Comparison of ENCODE assay signal across 26 mouse cellular contexts in genomic region chr12:100321545-100321944, GRCm38 (mm10).
DNase-seq lines count a peak whose midpoint lies in the region; ATAC-seq and TF ChIP-seq lines count a peak whose summit lies in the region.
"Had no signal": no experiment of that assay in that cellular context is flagged by ENCODE, and none has a peak within 500 bp of the region (broad histone marks: within the 10 kb centered on the region; RNA-seq: fewer than 3 reads in every experiment).

No protein-coding gene starts in this region.

- peak; percentile 51 for DNase-seq in adrenal gland, adult 2 months
- DNase-seq in adrenal gland, postnatal 4 days (ENCODE audit: low spot score in 2 of 2): no peak
- DNase-seq in hindbrain, embryonic 14.5 days (ENCODE audit: low spot score): no peak
- peak; percentile 31 for DNase-seq in midbrain, embryonic 14.5 days
- no peak for DNase-seq in midbrain, postnatal 0 days (ENCODE audit: low spot score)
- no peak for DNase-seq in heart, postnatal 4 days
- DNase-seq: cerebellum, adult 18-20 months; cerebellum, postnatal 10 days; gastrocnemius, postnatal 25 days; kidney, adult 8-10 months; kidney, postnatal 4 days; lung, embryonic 14.5 days; lung, postnatal 14 days; right cerebral cortex, postnatal 14 days had no signal

- no peaks in the 10 kb centered on the region for H3K27me3 ChIP-seq in hindbrain, embryonic 13.5 days
- H3K27me3 ChIP-seq in hindbrain, embryonic 14.5 days (ENCODE audit: control insufficient read depth, insufficient read depth, low read length): no peaks in the 10 kb centered on the region
- H3K27me3 ChIP-seq in midbrain, embryonic 14.5 days (ENCODE audit: control insufficient read depth, insufficient read depth, low read length): no peaks in the 10 kb centered on the region
- no peaks in the 10 kb centered on the region for H3K27me3 ChIP-seq in midbrain, postnatal 0 days (ENCODE audit: insufficient read depth, low read length)
- H3K27me3 ChIP-seq: forebrain, embryonic 13.5 days; heart, embryonic 15.5 days; limb, embryonic 12.5 days; liver, embryonic 15.5 days; stomach, embryonic 15.5 days had no signal

- WGBS in hindbrain, embryonic 13.5 days: 51% methylated on average over 4 of the region's 4 CpGs
- WGBS in hindbrain, embryonic 14.5 days: 42% methylated on average over 4 of the region's 4 CpGs
- 45% methylated on average over 4 of the region's 4 CpGs for WGBS in midbrain, embryonic 14.5 days
- WGBS in midbrain, postnatal 0 days: 43% methylated on average over 4 of the region's 4 CpGs

- H3K9ac ChIP-seq in hindbrain, embryonic 13.5 days: no peak overlapping the region
- no peak overlapping the region for H3K9ac ChIP-seq in hindbrain, embryonic 14.5 days
- H3K9ac ChIP-seq in midbrain, embryonic 14.5 days (replicated peaks; ENCODE audit: low read length): no peak overlapping the region
- H3K9ac ChIP-seq in midbrain, postnatal 0 days (replicated peaks; ENCODE audit: low read length, poor library complexity, severe bottlenecking): no peak overlapping the region
- H3K9ac ChIP-seq: forebrain, embryonic 13.5 days; heart, embryonic 15.5 days; limb, embryonic 12.5 days; liver, embryonic 15.5 days; lung, embryonic 14.5 days; stomach, embryonic 15.5 days had no signal

- H3K27ac ChIP-seq in hindbrain, embryonic 13.5 days: 0 out of 2 replicates have a peak overlapping the region, but pooled peaks have one; percentile 40
- no peak overlapping the region for H3K27ac ChIP-seq in hindbrain, embryonic 14.5 days
- H3K27ac ChIP-seq in midbrain, embryonic 14.5 days (replicated peaks; ENCODE audit: low read depth, low read length): peak overlapping the region; percentile 45; the same call in 1 of the 2 replicates
- H3K27ac ChIP-seq in midbrain, postnatal 0 days (ENCODE audit: low read depth, low read length): no peak overlapping the region
- H3K27ac ChIP-seq in cortical plate, adult 2 months (ENCODE audit: insufficient read depth, low read length): 0 out of 2 replicates have a peak overlapping the region, but pooled peaks have one; percentile 28
- H3K27ac ChIP-seq: heart, embryonic 10.5 days; heart, embryonic 15.5 days; kidney, postnatal 0 days; limb, embryonic 12.5 days; liver, embryonic 15.5 days; stomach, embryonic 15.5 days had no signal

- no peak for ATAC-seq in hindbrain, embryonic 13.5 days (ENCODE audit: low FRiP score)
- ATAC-seq in hindbrain, embryonic 14.5 days (ENCODE audit: low FRiP score): no peak
- no peak for ATAC-seq in midbrain, embryonic 14.5 days (ENCODE audit: low FRiP score, low TSS enrichment)
- ATAC-seq in midbrain, postnatal 0 days (ENCODE audit: low FRiP score): no peak
- ATAC-seq: forebrain, embryonic 13.5 days; intestine, embryonic 16.5 days had no signal

- H3K4me3 ChIP-seq in hindbrain, embryonic 13.5 days: no peak overlapping the region
- no peak overlapping the region for H3K4me3 ChIP-seq in hindbrain, embryonic 14.5 days (replicated peaks; ENCODE audit: low read length)
- no peak overlapping the region for H3K4me3 ChIP-seq in midbrain, embryonic 14.5 days (replicated peaks; ENCODE audit: low read depth, low read length)
- H3K4me3 ChIP-seq in midbrain, postnatal 0 days (ENCODE audit: low read depth, low read length): no peak overlapping the region
- H3K4me3 ChIP-seq in cortical plate, adult 2 months (ENCODE audit: insufficient read depth, low read length): no peak overlapping the region
- H3K4me3 ChIP-seq: erythroblast, embryonic 14.5 days; forebrain, embryonic 13.5 days; heart, embryonic 10.5 days; heart, embryonic 15.5 days; limb, embryonic 12.5 days; liver, embryonic 15.5 days; stomach, embryonic 15.5 days had no signal

- peaks cover 40% of the 10 kb centered on the region for H3K36me3 ChIP-seq in hindbrain, embryonic 13.5 days
- peaks cover 31% of the 10 kb centered on the region for H3K36me3 ChIP-seq in hindbrain, embryonic 14.5 days (replicated peaks; ENCODE audit: control insufficient read depth, insufficient read depth)
- peaks cover 15% of the 10 kb centered on the region; the same call in 1 of the 2 replicates for H3K36me3 ChIP-seq in midbrain, embryonic 14.5 days (ENCODE audit: control insufficient read depth, insufficient read depth, low read length)
- peaks cover 34% of the 10 kb centered on the region for H3K36me3 ChIP-seq in midbrain, postnatal 0 days (ENCODE audit: insufficient read depth, low read length)
- H3K36me3 ChIP-seq: liver, embryonic 15.5 days; stomach, embryonic 15.5 days had no signal

- H3K9me3 ChIP-seq in hindbrain, embryonic 13.5 days: no peaks in the 10 kb centered on the region
- H3K9me3 ChIP-seq in hindbrain, embryonic 14.5 days (ENCODE audit: control insufficient read depth, low read length): no peaks in the 10 kb centered on the region
- no peaks in the 10 kb centered on the region for H3K9me3 ChIP-seq in midbrain, embryonic 14.5 days (ENCODE audit: control insufficient read depth, low read length)
- no peaks in the 10 kb centered on the region for H3K9me3 ChIP-seq in midbrain, postnatal 0 days (ENCODE audit: low read length)
- H3K9me3 ChIP-seq: forebrain, embryonic 13.5 days; G1E; heart, embryonic 10.5 days; heart, embryonic 15.5 days; limb, embryonic 12.5 days; liver, embryonic 15.5 days; stomach, embryonic 15.5 days had no signal

- H3K4me2 ChIP-seq in hindbrain, embryonic 13.5 days: no peak overlapping the region
- no peak overlapping the region for H3K4me2 ChIP-seq in hindbrain, embryonic 14.5 days (replicated peaks)
- no peak overlapping the region for H3K4me2 ChIP-seq in midbrain, embryonic 14.5 days (ENCODE audit: low read length)
- no peak overlapping the region for H3K4me2 ChIP-seq in midbrain, postnatal 0 days (ENCODE audit: low read depth, low read length, poor library complexity, severe bottlenecking)
- H3K4me2 ChIP-seq: forebrain, embryonic 13.5 days; heart, embryonic 15.5 days; limb, embryonic 12.5 days; liver, embryonic 15.5 days; lung, embryonic 14.5 days; stomach, embryonic 15.5 days had no signal

- H3K4me1 ChIP-seq in hindbrain, embryonic 13.5 days (replicated peaks): peaks cover 39% of the 10 kb centered on the region
- peaks cover 5% of the 10 kb centered on the region; the same call in 1 of the 2 replicates for H3K4me1 ChIP-seq in hindbrain, embryonic 14.5 days (replicated peaks; ENCODE audit: control insufficient read depth, insufficient read depth, low read length)
- H3K4me1 ChIP-seq in midbrain, embryonic 14.5 days (ENCODE audit: control insufficient read depth, insufficient read depth, low read length): peaks cover 20% of the 10 kb centered on the region
- H3K4me1 ChIP-seq in midbrain, postnatal 0 days (ENCODE audit: insufficient read depth, low read length): no peaks in the 10 kb centered on the region
- H3K4me1 ChIP-seq in cortical plate, adult 2 months (ENCODE audit: control insufficient read depth, insufficient read depth, low read length): peaks cover under 1% of the 10 kb centered on the region; the same call in 1 of the 2 replicates
- H3K4me1 ChIP-seq: heart, embryonic 15.5 days; liver, embryonic 15.5 days; stomach, embryonic 15.5 days had no signal

- no peak for TF ChIP-seq CTCF in midbrain, postnatal 0 days (IDR thresholded peaks at IDR 0.05)
- no peak for TF ChIP-seq CTCF in cortical plate, adult 2 months (IDR thresholded peaks at IDR 0.05; ENCODE audit: extremely low read depth, insufficient read depth, low read length)

- TF ChIP-seq POLR2A in cortical plate, adult 2 months (IDR thresholded peaks at IDR 0.05; ENCODE audit: extremely low read depth, insufficient read depth, low read length): no peak

Comparison
In these comparisons a context has a peak if more than half of its experiments do, and no peak if none do; other contexts are left out.
1. DNase-seq: peak in adrenal gland, adult 2 months (single experiment) and midbrain, embryonic 14.5 days (single experiment); none in adrenal gland, postnatal 4 days (0 of 2), hindbrain, embryonic 14.5 days (single experiment), midbrain, postnatal 0 days (single experiment) and heart, postnatal 4 days (single experiment).
2. H3K27ac ChIP-seq: peak in hindbrain, embryonic 13.5 days (single experiment), midbrain, embryonic 14.5 days (single experiment) and cortical plate, adult 2 months (single experiment); none in hindbrain, embryonic 14.5 days (single experiment) and midbrain, postnatal 0 days (single experiment).